Mouse (Mus musculus): Measurements from ENCODE around the gene Gse1.
A peak's percentile ranks its signal among the peaks of the same experiment; 100 is the strongest.

The Gse1 gene

GRCm38 (mm10) chr8:120213229-120213628 lies 15.0 kb upstream of the Gse1 start:
- no peak for DNase-seq

- peak; percentile 33 for DNase-seq
Measured at GRCm38 (mm10) chr8:120213939-120214338, 14.3 kb upstream of the Gse1 start.

DNA sequence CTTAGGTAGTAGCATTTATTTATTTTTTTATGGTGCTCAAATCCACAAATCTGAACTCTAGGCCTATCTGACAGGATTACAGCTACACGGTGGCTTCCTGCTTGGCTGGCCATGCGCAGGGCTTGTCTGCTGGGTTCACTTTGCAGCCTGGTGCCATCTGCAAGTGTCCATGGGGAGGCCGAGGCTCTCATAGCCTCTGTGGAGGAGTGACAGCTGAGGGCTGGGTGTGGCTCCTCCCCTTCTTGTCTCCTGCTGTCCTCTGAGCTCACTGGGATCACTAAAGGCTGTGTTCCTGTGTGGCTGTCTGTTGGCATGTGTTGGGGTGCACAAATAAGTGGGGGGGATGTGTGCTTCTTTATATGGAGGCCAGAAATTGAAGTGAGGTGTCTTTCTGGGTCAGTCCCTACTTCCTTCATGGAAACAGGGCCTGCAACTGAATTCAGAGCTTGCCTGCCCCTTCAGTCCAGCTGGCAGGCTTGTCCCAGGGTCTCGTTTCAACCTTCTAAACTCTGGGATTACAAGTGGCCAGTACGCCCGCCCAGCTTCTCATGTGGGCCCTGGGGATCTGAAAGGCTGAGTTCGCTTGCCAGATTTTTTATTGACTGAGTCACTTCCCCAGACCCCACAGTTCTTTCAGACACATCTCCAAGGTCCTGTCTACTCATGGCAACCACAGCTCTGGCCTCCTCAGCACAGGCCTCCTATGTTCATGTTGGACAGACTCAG lies 12.7 kb upstream of the Gse1 start:
- DNase-seq = no peak

DNA sequence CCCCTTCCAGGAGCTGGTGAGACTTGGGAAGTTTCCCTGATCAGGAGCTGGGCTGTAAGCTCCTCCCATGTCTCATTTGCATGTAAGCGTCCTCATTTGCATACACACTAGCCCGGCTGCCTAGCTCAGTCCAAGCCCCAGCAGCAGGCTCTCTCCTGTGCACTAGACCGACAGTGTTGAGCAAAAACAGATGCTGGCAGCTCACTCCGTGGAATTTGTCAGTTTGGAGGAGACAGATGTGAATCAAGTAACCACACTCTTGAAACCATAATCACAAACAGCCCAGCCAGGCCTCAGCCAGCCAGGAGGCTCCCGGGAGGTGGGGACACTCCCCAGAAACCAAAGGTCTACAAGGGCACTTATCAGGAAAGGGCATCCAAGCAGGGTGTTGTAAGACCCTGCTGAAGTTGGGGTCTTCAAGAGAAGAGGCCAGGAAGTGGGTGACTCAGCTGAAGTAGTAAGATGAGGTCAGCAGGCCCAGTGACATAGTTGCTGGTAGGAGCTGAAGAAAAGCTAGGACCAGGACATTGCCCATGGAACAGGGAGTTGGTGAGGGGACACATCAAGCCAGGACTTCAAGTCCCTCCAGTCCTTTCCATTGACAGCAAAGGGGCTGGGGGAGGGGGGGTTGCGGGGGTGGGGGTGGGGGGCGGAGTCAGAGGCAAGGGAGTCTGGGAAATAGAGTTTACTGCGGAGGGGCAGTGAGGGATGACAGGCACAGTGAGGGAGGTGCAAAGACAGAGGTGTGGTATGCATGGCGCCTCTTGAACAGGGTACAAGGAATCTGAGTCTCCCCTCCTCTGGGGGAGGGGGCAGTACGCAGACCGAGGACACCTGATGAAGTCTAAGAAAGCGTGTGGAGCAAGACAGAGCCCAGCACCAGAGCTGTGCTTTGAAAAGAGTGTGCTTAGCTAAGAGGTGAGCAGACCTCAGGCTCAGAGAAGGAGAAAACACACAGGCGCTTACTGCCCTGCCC lies 11.1 kb upstream of the Gse1 start:
- no peak for DNase-seq

DNA sequence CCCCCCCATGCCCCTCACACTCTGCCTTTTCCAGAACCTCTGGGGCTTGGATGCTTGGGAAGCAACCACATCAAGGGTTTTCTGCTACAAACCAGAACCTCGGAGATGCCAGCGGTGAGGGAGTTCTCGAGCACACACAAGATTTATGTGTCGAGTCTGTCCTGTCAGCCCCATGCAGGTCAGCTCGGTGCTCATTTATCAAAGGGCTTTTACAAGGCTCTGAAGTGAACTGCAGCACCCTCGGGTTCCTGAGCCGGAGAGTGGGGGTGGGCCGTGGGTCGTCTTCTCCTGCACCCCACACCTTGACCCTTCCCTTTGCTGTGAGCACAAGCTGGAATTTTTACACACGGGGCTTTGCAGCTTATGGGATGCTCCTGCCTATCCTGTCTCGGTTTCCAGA lies 5.7 kb upstream of the Gse1 start:
- no peak for DNase-seq

- no peak for DNase-seq
Measured at GRCm38 (mm10) chr8:120224521-120225420, 3.5 kb upstream of the Gse1 start.

GRCm38 (mm10) chr8:120225421-120226151 lies 2.7 kb upstream of the Gse1 start:
- peak; percentile 38 for DNase-seq

DNA sequence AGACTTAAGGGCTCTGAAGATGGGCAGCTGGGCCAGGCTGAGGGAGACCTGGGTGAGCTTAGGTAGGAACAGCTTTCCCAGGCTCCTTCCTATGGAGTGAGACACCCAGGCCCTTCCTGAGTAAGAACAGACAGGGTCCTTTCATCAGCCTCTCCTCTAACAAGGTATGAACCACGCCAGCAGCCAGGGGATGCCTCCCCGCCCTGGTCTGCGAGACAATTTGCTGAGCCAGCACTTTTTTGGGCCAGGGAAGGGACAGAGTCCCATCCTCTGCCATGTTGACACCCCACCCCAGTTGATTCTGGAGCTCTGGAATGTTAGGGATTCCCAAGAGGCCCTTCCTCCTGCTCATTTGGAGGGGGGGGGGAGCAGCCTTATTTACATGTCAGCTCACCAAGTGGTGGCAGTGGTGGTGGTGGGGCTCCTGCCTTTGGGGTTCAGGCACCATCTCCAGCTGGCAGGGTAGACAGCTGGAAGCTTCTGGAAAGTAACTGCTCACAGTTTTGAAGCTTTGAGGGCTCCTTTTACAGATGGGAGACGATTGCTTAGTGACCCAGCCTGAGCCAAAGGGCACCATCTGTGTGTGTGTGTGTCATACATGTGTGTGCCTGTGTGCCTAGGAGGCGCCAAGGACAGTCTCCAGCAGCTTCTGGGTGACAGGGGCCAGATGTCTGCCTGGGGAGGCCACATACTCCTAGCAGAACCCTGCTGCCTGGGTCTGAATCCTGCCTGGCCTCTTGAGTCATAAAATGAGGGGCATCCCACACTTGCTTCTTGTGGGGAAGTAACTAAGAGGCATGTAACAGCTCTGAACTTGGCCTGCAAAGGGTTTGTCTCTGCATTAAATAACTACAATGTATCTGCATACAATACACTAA lies 1.3 kb upstream of the Gse1 start:
- DNase-seq = no peak

- DNase-seq = no peak
Measured at GRCm38 (mm10) chr8:120227578-120227876, 729 bp upstream of the Gse1 start.

GRCm38 (mm10) chr8:120228781-120229573 lies 721 bp downstream of the Gse1 start:
- peak; percentile 60 for DNase-seq

DNA sequence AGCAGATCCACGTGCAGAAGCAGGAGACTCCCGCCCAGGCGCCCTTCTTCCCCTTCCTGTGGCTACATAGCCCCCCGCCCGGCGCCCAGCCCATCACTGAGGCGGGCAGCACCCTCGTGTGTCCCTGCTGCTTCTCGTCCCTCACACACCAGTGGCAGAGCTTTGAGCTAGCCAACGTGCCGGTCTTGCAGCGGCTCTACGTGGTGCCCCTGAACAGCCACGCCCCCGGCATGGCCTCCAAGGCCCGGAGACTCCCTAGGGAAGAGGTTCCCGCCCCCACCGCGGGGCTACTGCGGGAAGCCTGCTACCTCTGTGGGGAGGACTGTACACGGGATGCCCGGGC lies 1.3 kb downstream of the Gse1 start:
- no peak for DNase-seq

DNA sequence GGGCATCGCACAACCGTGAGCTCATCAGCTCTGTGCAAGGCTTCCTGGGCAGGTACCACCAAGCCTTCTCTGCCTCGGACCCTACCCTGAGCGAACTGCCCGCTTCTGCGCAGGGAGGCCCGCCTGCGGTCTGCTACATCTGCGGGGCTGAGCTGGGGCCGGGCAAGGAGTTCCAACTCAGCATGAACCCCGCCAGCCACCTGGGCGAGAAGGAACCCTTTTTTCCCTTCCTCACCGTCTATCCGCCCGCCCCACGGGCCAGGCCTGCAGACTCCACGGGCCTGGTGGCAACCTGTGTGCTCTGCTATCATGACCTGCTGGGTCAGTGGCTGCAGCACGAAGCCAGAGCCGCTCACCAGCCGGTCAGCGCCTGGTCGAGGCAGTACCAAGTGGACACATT lies 1.8 kb downstream of the Gse1 start:
- DNase-seq = no peak

- no peak for DNase-seq
Measured at GRCm38 (mm10) chr8:120230715-120231614, 2.7 kb downstream of the Gse1 start.

DNA sequence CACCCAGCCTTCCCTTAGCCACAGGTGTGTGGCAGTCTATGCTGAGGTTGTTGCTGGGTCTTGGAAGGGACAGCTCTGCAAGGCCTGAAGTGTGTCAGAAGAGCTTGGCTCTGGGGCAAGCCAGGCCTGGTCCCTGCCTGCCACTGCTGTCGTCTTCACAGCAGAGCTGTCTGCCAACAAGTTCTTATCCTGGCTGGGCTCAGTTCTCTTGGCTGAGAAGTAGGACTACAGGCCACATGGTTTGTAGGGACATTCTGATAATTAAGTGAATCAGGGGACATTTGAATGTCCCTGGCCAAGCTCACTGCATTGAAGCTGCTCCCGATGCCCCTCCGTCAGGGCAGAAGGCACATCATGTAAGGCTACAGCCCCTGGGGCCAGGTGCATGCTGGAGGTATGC lies 3.6 kb downstream of the Gse1 start:
- DNase-seq = no peak

- no peak for DNase-seq
Measured at GRCm38 (mm10) chr8:120232398-120232797, 4.1 kb downstream of the Gse1 start.

- no peak for DNase-seq
Measured at GRCm38 (mm10) chr8:120232913-120233312, 4.7 kb downstream of the Gse1 start.

GRCm38 (mm10) chr8:120234457-120234856 lies 6.2 kb downstream of the Gse1 start:
- DNase-seq = peak; percentile 66

DNA sequence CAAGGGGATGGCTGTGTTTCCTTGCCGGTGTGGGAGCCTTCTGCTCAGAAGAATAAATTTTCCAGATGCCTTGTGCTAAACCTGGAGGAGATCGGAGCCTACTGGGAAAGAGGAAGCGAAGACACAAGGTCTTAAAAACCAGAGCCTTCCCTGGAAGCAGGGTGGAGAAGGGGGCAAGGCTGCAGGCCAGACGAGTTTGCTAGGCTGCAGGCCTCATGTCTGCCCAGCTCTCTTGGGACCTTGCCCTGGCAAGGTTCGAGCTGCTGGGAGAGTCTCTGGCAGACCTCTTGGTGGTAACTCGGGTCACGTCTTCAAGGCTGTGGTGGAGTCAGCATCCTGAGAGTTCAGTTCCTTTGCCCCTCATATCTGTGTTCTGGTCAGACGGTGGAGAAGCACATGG lies 6.6 kb downstream of the Gse1 start:
- no peak for DNase-seq

DNA sequence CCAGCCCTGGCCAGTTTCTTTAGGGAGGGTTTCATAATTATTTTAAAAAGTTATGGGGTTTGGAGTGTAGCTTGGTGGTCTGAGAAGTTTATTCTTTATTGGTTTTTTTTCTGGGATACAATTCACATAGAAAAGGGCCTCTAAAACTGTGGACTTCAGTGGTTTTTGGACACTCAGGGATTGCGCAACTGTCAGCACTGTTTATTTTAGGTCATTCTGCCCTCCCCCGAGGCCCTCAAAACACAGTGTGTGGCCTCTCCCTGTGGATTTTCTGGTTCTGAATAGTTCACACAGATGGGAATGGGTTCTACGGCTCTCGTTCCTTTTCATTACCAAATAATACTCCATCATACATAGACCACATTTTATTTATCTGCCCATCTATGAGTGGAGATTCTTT lies 15.0 kb downstream of the Gse1 start:
- DNase-seq = no peak

Data from right cerebral cortex, postnatal 14 days (tissue).